Mouse (Mus musculus): ENCODE measurements around the gene Bicral.

Bicral gene

DNA sequence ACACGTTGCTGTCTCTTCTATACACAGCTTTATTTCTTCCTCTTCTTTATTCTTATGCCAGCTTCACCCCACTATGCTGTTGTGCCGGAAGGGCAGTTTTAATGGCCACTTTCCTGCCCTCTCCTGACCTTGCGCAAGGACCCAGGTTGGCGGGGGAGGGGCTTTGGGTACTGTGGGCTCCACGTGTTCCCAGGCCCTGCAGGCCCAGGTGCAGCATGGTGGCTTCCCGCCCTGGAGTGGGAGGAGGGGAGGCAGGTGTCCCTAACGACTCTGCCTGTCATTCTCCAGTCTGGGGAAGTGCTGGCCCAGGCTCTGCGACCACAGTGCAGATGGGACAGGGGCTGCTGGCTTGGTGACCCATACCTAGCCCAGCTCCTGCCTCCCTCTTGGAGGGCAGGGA, 90.4 kb downstream of the Bicral start:
- in situ Hi-C loops (cut with MboI, MseI), result loop anchor here in 1 of 2 experiments (10.0 kb wide), 1 partner anchor 1013 kb away; no protein-coding TSS in a partner anchor

GRCm38 (mm10) chr17:46764916-46765315, 93.4 kb downstream of the Bicral start:
- in situ Hi-C loops (cut with MboI, MseI), result loop anchor here in 1 of 2 experiments (10.0 kb wide), 1 partner anchor 1010 kb away; no protein-coding TSS in a partner anchor

- in situ Hi-C loops (cut with MboI, MseI), result loop anchor here in 1 of 2 experiments (10.0 kb wide), 1 partner anchor 1009 kb away; no protein-coding TSS in a partner anchor
Observed at GRCm38 (mm10) chr17:46763544-46763943, 94.7 kb downstream of the Bicral start, which contains the start of gene Ptcra. Ptcra (minus strand) TSS chr17:46763712.

DNA sequence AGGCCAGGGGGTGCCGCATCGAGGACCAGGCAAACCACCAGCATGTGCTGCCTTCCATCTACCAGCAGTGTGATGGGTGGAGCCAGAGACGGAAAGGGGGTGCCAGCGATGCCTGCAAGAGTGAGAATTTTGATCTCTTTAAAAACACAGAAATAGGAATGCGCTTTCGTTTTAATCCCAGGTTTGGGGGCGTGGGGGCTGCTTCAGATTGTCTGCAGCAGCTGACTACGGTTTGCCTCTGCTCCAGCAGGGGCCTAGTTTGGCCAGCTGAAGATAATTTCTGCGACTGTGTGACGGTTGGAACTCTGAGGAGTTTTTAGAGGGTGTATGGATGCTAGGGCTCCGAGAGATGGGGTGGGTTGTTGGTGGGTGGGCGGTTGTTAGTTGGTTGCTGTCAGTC, 99.5 kb downstream of the Bicral start:
- in situ Hi-C loops (cut with MboI, MseI), result no loop called here

GRCm38 (mm10) chr17:46751794-46752556, 106.3 kb downstream of the Bicral start, which contains the start of gene Cnpy3:
Cnpy3 (minus strand) TSS chr17:46752214.
- in situ Hi-C loops (cut with MboI, MseI), result no loop called here

DNA sequence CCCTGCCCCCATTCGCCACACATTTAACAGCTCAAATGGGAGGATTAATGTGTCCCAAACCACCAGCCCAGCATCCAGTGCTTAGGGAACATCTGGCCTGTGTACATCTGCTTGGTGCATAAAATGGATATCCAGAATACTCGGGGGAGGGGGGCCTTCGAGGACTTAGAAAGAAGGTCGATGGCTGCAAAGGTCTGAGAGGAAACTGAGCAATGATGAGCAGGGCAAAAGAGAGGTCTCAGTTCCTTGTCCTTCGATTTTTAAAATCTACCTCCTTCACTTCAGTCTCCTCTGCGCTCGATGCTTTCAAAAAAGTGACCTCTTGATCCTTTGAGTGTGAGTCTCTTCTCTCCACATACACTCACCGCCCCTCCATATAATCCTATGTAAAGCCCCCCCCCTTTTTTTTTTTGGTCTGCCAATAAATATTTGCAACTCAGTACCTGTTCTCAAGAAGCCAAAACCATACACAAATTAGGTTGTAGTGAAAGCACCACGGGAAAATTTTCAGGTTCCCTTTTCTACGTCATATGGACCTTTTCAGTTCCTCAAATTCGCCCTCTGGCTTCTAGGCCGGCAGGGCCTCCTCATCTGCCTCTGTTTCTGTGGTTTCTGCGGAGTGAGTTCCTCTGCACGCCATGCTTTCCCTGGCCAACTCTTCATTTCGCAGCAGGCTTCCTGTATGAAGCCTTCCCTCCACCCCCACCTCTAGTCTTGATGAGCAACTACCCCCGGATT, 107.1 kb downstream of the Bicral start:
- in situ Hi-C loops (cut with MboI, MseI), result no loop called here

- in situ Hi-C loops (cut with MboI, MseI), result no loop called here
Observed at GRCm38 (mm10) chr17:46750580-46750979, 107.7 kb downstream of the Bicral start.

DNA sequence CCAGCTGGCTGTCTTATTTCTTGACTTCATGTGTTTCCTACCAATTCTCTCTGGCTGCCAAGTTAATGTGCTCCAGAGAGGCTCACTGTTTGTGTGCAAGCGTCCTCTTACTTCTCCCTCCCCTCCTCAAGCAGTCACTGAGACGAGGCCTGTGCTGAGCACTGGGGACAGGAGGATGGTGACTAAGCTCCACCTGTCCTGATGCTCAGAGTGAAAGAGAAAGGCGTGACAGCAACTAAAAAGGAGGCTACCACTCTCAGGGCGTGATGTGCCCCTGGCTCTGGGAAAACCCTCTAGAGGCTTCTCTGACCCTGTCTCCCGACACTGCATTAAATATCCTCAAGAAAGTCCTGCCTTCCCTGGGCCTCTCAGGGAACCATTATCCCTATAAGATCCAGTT, 109.0 kb downstream of the Bicral start:
- in situ Hi-C loops (cut with MboI, MseI), result no loop called here

Measured in T-helper 17 cell (primary cell).